Mouse (Mus musculus): ENCODE measurements around the gene Ccdc88c. TPM values are rescaled to one million over a fixed set of nuclear protein-coding genes. Genes with fewer than 3 reads are reported as not detected.

The Ccdc88c gene
- polyA plus RNA-seq, 1 experiment = 138 TPM

DNA sequence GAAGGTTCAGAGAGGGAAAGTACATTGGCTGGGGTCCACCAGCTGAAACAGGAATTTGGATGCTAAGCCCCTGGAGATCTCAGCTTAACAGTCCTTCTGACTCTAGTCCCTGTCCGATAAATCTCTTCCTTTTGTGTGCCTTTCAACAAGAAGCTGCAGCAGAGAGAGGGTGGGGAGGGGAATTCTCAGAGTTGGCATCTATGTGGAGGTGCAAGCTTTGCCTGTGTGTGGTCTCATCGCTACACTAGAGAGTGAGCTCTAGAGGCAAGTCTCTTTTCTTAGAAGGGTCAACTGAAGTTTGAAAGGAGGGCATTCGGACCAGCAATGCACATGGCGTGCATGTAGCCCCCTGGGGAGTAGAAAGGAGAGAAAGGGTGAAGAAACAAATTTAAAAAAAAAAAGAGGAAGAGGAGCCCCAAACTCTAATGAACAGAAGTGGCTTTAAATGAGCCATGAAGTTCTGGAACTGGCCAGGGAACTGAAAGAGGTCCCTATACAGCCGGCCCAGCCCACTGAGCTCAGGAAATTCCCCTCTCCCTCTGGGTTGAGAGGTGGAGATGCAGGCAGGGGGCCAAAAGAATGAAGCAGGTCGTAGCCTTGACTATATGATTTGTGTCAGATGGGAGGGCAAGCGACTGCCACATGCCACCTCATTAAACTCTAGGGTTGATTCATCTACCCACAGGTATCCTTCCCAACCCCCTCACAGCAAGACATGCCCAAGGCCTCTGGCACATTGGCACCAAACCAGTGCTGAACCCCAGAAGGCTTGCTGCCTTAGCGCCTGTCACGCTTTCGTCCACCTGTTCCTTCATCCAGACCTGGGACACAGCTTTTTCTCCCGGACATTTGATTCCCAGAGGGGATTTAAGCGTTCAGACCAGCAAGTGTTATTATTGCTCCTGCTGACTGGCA is 130.9 kb downstream of the Ccdc88c start:
- peaks cover 3% of the 10 kb centered on the region for H3K4me1 ChIP-seq (ENCODE audit: control insufficient read depth, insufficient read depth, low read length)
- WGBS = 38% methylated on average over 12 of the region's 12 CpGs
- no peak overlapping the region for H3K27ac ChIP-seq (ENCODE audit: control insufficient read depth, insufficient read depth, low read depth, low read length, poor library complexity)
- TF ChIP-seq POLR2A (IDR thresholded peaks at IDR 0.05; ENCODE audit: borderline replicate concordance, control insufficient read depth, low read depth, low read length) = no peak
- H3K4me3 ChIP-seq (replicated peaks; ENCODE audit: control insufficient read depth, low read depth, low read length) = no peak overlapping the region

- TF ChIP-seq CTCF (IDR thresholded peaks at IDR 0.05; ENCODE audit: control insufficient read depth, insufficient read depth, low read length) (no peak), POLR2A (IDR thresholded peaks at IDR 0.05; ENCODE audit: borderline replicate concordance, control insufficient read depth, low read depth, low read length) (no peak)
- peaks cover 3% of the 10 kb centered on the region for H3K4me1 ChIP-seq (ENCODE audit: control insufficient read depth, insufficient read depth, low read length)
- no peak overlapping the region for H3K27ac ChIP-seq (ENCODE audit: control insufficient read depth, insufficient read depth, low read depth, low read length, poor library complexity)
- 61% methylated on average over 3 of the region's 3 CpGs for WGBS
- H3K4me3 ChIP-seq (replicated peaks; ENCODE audit: control insufficient read depth, low read depth, low read length) = no peak overlapping the region
These were observed 132.2 kb downstream of the Ccdc88c start for GRCm38 (mm10) chr12:100896661-100897060.

- Histone ChIP-seq H3K4me3 (replicated peaks; ENCODE audit: control insufficient read depth, low read depth, low read length) (no peak overlapping the region), H3K4me1 (ENCODE audit: control insufficient read depth, insufficient read depth, low read length) (peaks cover 3% of the 10 kb centered on the region), H3K27ac (ENCODE audit: control insufficient read depth, insufficient read depth, low read depth, low read length, poor library complexity) (no peak overlapping the region)
- no peak for TF ChIP-seq CTCF (IDR thresholded peaks at IDR 0.05; ENCODE audit: control insufficient read depth, insufficient read depth, low read length)
- 11% methylated on average over 2 of the region's 2 CpGs for WGBS
These were observed 133.4 kb downstream of the Ccdc88c start for GRCm38 (mm10) chr12:100895504-100895903.

DNA sequence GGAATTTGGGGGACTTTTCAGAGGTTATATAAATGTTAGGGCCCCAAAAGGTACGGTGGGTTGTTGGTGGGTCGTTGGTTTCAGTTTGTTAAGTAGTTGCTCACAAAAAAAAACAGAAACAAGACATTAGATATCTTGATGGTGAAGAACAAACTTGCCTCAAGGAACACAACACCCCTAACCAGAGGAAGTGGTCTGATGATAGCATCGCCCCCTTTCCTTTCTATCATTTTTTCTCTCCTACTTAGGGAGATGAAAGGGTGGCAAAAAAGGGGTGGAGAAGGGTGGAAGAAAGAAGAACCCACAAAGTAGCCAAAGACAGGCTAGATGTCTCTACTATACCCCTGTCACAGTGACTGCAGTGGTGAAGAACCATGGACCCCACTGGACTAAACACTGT is 138.3 kb downstream of the Ccdc88c start:
- no peak for TF ChIP-seq CTCF (IDR thresholded peaks at IDR 0.05; ENCODE audit: control insufficient read depth, insufficient read depth, low read length)
- no peak for TF ChIP-seq POLR2A (IDR thresholded peaks at IDR 0.05; ENCODE audit: borderline replicate concordance, control insufficient read depth, low read depth, low read length)
- no peak overlapping the region for H3K4me3 ChIP-seq (replicated peaks; ENCODE audit: control insufficient read depth, low read depth, low read length)
- no peak overlapping the region for H3K27ac ChIP-seq (ENCODE audit: control insufficient read depth, insufficient read depth, low read depth, low read length, poor library complexity)
- WGBS = 49% methylated on average over 3 of the region's 3 CpGs
- H3K4me1 ChIP-seq (ENCODE audit: control insufficient read depth, insufficient read depth, low read length) = no peaks in the 10 kb centered on the region; the same call in 1 of the 2 replicates

- no peak overlapping the region for H3K4me3 ChIP-seq (replicated peaks; ENCODE audit: control insufficient read depth, low read depth, low read length)
- no peak overlapping the region for H3K27ac ChIP-seq (ENCODE audit: control insufficient read depth, insufficient read depth, low read depth, low read length, poor library complexity)
- no peaks in the 10 kb centered on the region for H3K4me1 ChIP-seq (ENCODE audit: control insufficient read depth, insufficient read depth, low read length)
- WGBS = 11% methylated on average over 12 of the region's 12 CpGs
- no peak for TF ChIP-seq CTCF (IDR thresholded peaks at IDR 0.05; ENCODE audit: control insufficient read depth, insufficient read depth, low read length)
- no peak for TF ChIP-seq POLR2A (IDR thresholded peaks at IDR 0.05; ENCODE audit: borderline replicate concordance, control insufficient read depth, low read depth, low read length)
These were observed 141.0 kb downstream of the Ccdc88c start for GRCm38 (mm10) chr12:100887801-100888258.

DNA sequence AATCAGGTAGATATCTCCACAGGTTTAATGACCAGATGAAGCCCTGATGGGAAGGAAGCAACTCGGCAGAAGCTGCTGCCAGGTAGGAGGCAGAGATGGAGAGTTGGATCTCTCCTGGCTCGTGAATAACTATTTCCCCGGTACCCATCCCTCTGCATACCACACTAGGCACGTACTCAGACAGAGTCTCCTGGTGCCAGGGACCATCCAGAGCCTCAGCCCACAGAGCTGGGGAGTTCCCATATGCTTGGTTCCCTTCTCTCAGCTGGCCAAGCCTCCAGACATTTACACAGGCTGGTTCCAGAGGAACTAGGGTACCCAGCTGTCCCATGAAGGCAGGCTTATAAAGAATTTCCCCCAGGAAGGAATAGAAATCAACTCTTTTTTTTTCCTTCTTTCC is 142.0 kb downstream of the Ccdc88c start:
- WGBS = 79% methylated on average over 4 of the region's 4 CpGs
- TF ChIP-seq CTCF (IDR thresholded peaks at IDR 0.05; ENCODE audit: control insufficient read depth, insufficient read depth, low read length) (no peak), POLR2A (IDR thresholded peaks at IDR 0.05; ENCODE audit: borderline replicate concordance, control insufficient read depth, low read depth, low read length) (no peak)
- H3K4me1 ChIP-seq (ENCODE audit: control insufficient read depth, insufficient read depth, low read length) = no peaks in the 10 kb centered on the region
- no peak overlapping the region for H3K4me3 ChIP-seq (replicated peaks; ENCODE audit: control insufficient read depth, low read depth, low read length)
- no peak overlapping the region for H3K27ac ChIP-seq (ENCODE audit: control insufficient read depth, insufficient read depth, low read depth, low read length, poor library complexity)

DNA sequence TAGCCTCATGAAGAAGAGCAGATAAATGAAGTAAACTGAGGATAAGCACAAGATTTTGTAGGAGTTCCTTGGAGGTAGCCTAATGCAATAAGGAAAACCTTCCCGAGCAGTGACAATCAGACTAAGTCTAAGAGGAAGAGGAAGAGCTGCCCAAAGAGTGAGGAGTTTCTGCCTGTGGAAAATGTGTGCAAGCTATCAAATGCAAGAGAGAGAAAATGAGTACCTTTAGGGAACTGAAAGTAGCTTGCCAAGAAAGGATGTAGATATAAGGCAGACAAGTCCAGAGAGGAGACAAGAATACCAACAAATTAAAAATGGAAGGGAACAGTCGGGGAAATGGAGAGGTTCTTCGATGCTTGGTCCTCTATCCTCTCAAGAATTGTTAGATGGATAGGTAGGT is 143.3 kb downstream of the Ccdc88c start:
- Histone ChIP-seq H3K4me1 (ENCODE audit: control insufficient read depth, insufficient read depth, low read length) (no peaks in the 10 kb centered on the region), H3K4me3 (replicated peaks; ENCODE audit: control insufficient read depth, low read depth, low read length) (no peak overlapping the region), H3K27ac (ENCODE audit: control insufficient read depth, insufficient read depth, low read depth, low read length, poor library complexity) (no peak overlapping the region)
- WGBS = 52% methylated on average over 3 of the region's 3 CpGs
- no peak for TF ChIP-seq CTCF (IDR thresholded peaks at IDR 0.05; ENCODE audit: control insufficient read depth, insufficient read depth, low read length)
- TF ChIP-seq POLR2A (IDR thresholded peaks at IDR 0.05; ENCODE audit: borderline replicate concordance, control insufficient read depth, low read depth, low read length) = no peak

DNA sequence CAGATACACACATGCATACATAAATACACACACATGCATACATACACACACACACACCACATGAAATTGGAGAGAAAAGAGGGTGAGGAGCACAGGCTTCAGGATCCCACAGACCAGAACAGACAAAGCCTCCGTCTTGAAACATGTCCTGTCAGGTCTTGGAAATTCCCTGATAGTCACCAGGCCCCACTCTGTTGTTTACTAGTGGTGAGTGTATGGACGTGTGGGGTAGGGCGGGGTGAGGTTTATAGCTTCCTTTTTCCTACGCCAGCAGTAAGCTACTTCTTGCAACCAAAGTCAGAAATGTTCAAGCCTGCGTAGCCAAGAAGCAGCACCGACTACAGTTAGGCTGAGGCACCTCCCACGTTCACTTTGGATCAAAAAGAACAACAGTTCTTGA is 145.7 kb downstream of the Ccdc88c start:
- no peak overlapping the region; the same call in 1 of the 2 replicates for H3K27ac ChIP-seq (ENCODE audit: control insufficient read depth, insufficient read depth, low read depth, low read length, poor library complexity)
- no peak for TF ChIP-seq CTCF (IDR thresholded peaks at IDR 0.05; ENCODE audit: control insufficient read depth, insufficient read depth, low read length)
- TF ChIP-seq POLR2A (IDR thresholded peaks at IDR 0.05; ENCODE audit: borderline replicate concordance, control insufficient read depth, low read depth, low read length) = no peak
- WGBS = 9% methylated on average over 7 of the region's 7 CpGs
- no peaks in the 10 kb centered on the region; the same call in 1 of the 2 replicates for H3K4me1 ChIP-seq (ENCODE audit: control insufficient read depth, insufficient read depth, low read length)
- H3K4me3 ChIP-seq (replicated peaks; ENCODE audit: control insufficient read depth, low read depth, low read length) = no peak overlapping the region
